Mouse (Mus musculus): ENCODE results near the gene Slc38a8. TPM values are rescaled to one million over a fixed set of nuclear protein-coding genes. Genes with fewer than 3 reads are reported as not detected.
A peak's percentile ranks its signal among the peaks of the same experiment; 100 is the strongest.

Gene Slc38a8
- total and polyA plus RNA-seq, 3 experiments = not detected

GRCm38 (mm10) chr8:119510471-119510870 lies 9.0 kb upstream of the Slc38a8 start:
- no peaks in the 10 kb centered on the region for H3K9me3 ChIP-seq (replicated peaks; ENCODE audit: insufficient read depth, low read length)
- no peak for DNase-seq (ENCODE audit: low read depth, low spot score)
- H3K27me3 ChIP-seq (ENCODE audit: control insufficient read depth in 1 of 2, insufficient read depth in 2 of 2, low read length in 2 of 2) = no peaks in the 10 kb centered on the region
- no peak overlapping the region for H3K9ac ChIP-seq (ENCODE audit: control insufficient read depth, low read depth, low read length, poor library complexity, severe bottlenecking)
- TF ChIP-seq GABPA (IDR thresholded peaks at IDR 0.05; ENCODE audit: low read depth, low read length) = no peak
- no peak for TF ChIP-seq EP300 (IDR thresholded peaks at IDR 0.05; ENCODE audit: low read depth in 1 of 2, low read length in 2 of 2)
- TF ChIP-seq NRF1 (IDR thresholded peaks at IDR 0.05; ENCODE audit: insufficient read depth, low read depth, low read length, poor library complexity, severe bottlenecking) = no peak
- no peak for TF ChIP-seq USF1 (IDR thresholded peaks at IDR 0.05; ENCODE audit: low read depth, low read length)
- no peak for TF ChIP-seq GATA1 (IDR thresholded peaks at IDR 0.05; ENCODE audit: low read depth, low read length)
- no peak for TF ChIP-seq UBTF (IDR thresholded peaks at IDR 0.05; ENCODE audit: borderline replicate concordance, insufficient read depth, low read depth, low read length)
- TF ChIP-seq MXI1 (IDR thresholded peaks at IDR 0.05; ENCODE audit: low read depth, low read length) = no peak
- peaks cover 10 to 17% of the 10 kb centered on the region in 2 experiments for H3K36me3 ChIP-seq (ENCODE audit: control insufficient read depth in 1 of 2, insufficient read depth in 2 of 2, low read length in 2 of 2)
- H3K4me3 ChIP-seq (ENCODE audit: control insufficient read depth in 1 of 2, insufficient read depth in 1 of 2, low read depth in 2 of 2, low read length in 2 of 2) = no peak overlapping the region
- no peak overlapping the region for H3K27ac ChIP-seq (ENCODE audit: control insufficient read depth, low read depth, low read length)
- H3K79me2 ChIP-seq (ENCODE audit: control insufficient read depth, insufficient read depth, low read length, poor library complexity) = no peaks in the 10 kb centered on the region
- H3K4me1 ChIP-seq (ENCODE audit: control insufficient read depth in 1 of 2, insufficient read depth in 2 of 2, low read length in 2 of 2) = peaks cover 16 to 17% of the 10 kb centered on the region in 2 experiments

DNA sequence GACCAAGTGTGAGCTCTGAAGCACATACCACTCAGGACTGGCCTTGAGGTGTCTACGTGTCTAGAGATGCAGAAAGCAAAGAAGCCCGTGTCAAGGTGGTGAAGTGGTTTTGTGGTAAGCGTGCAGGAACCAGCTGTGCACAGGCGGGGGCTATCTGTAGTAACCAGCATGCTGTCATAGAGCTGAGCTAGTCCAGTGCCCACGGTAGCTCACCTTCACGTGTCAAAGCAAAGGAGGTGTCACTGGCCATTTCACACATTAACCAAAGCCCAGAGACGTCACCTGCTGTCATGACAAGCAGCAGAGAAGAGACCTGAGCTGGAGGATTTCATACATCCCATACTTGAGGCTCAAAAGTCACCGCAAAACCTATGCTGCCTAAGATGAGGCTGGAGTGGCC lies 4.6 kb upstream of the Slc38a8 start:
- no peak for DNase-seq (ENCODE audit: low read depth, low spot score)
- Histone ChIP-seq H3K27me3 (ENCODE audit: control insufficient read depth in 1 of 2, insufficient read depth in 2 of 2, low read length in 2 of 2) (no peaks in the 10 kb centered on the region), H3K36me3 (ENCODE audit: control insufficient read depth in 1 of 2, insufficient read depth in 2 of 2, low read length in 2 of 2) (peaks cover 0 to 2% of the 10 kb centered on the region in 2 experiments; a peak in 2 of 4 replicates), H3K4me1 (ENCODE audit: control insufficient read depth in 1 of 2, insufficient read depth in 2 of 2, low read length in 2 of 2) (peaks cover 0 to 7% of the 10 kb centered on the region in 2 experiments; a peak in 2 of 4 replicates), H3K9ac (ENCODE audit: control insufficient read depth, low read depth, low read length, poor library complexity, severe bottlenecking) (no peak overlapping the region), H3K79me2 (ENCODE audit: control insufficient read depth, insufficient read depth, low read length, poor library complexity) (no peaks in the 10 kb centered on the region), H3K9me3 (replicated peaks; ENCODE audit: insufficient read depth, low read length) (no peaks in the 10 kb centered on the region), H3K4me3 (ENCODE audit: control insufficient read depth in 1 of 2, insufficient read depth in 1 of 2, low read depth in 2 of 2, low read length in 2 of 2) (no peak overlapping the region), H3K27ac (ENCODE audit: control insufficient read depth, low read depth, low read length) (no peak overlapping the region)
- TF ChIP-seq KAT2A (conservative IDR thresholded peaks at IDR 0.05; ENCODE audit: low read depth, low read length) (no peak), ELF1 (IDR thresholded peaks at IDR 0.05; ENCODE audit: low read depth, low read length) (no peak), GABPA (IDR thresholded peaks at IDR 0.05; ENCODE audit: low read depth, low read length) (no peak), MAX (IDR thresholded peaks at IDR 0.05; ENCODE audit: low read length) (no peak), MXI1 (IDR thresholded peaks at IDR 0.05; ENCODE audit: low read depth, low read length) (no peak), BHLHE40 (IDR thresholded peaks at IDR 0.05; ENCODE audit: borderline replicate concordance, low read depth, low read length) (no peak), CTCF (IDR thresholded peaks at IDR 0.05 in 2 of 3, conservative IDR thresholded peaks at IDR 0.05 in 1 of 3; ENCODE audit: control insufficient read depth in 1 of 3, insufficient read depth in 1 of 3, low read depth in 2 of 3, low read length in 3 of 3, poor library complexity in 1 of 3, severe bottlenecking in 1 of 3) (no peak)

GRCm38 (mm10) chr8:119505488-119505887 lies 4.0 kb upstream of the Slc38a8 start:
- Histone ChIP-seq H3K9ac (ENCODE audit: control insufficient read depth, low read depth, low read length, poor library complexity, severe bottlenecking) (no peak overlapping the region), H3K9me3 (replicated peaks; ENCODE audit: insufficient read depth, low read length) (no peaks in the 10 kb centered on the region), H3K79me2 (ENCODE audit: control insufficient read depth, insufficient read depth, low read length, poor library complexity) (no peaks in the 10 kb centered on the region), H3K36me3 (ENCODE audit: control insufficient read depth in 1 of 2, insufficient read depth in 2 of 2, low read length in 2 of 2) (peaks cover 0 to 2% of the 10 kb centered on the region in 2 experiments; a peak in 2 of 4 replicates), H3K4me1 (ENCODE audit: control insufficient read depth in 1 of 2, insufficient read depth in 2 of 2, low read length in 2 of 2) (peaks cover 0 to 7% of the 10 kb centered on the region in 2 experiments; a peak in 2 of 4 replicates), H3K27ac (ENCODE audit: control insufficient read depth, low read depth, low read length) (no peak overlapping the region), H3K4me3 (ENCODE audit: control insufficient read depth in 1 of 2, insufficient read depth in 1 of 2, low read depth in 2 of 2, low read length in 2 of 2) (no peak overlapping the region), H3K27me3 (ENCODE audit: control insufficient read depth in 1 of 2, insufficient read depth in 2 of 2, low read length in 2 of 2) (no peaks in the 10 kb centered on the region)
- DNase-seq (ENCODE audit: low read depth, low spot score) = no peak
- TF ChIP-seq NRF1 (IDR thresholded peaks at IDR 0.05; ENCODE audit: insufficient read depth, low read depth, low read length, poor library complexity, severe bottlenecking) (no peak), GATA1 (IDR thresholded peaks at IDR 0.05; ENCODE audit: low read depth, low read length) (peak; percentile 59)
